Mouse (Mus musculus) hematopoietic stem cell, adult 5-6 weeks (primary cell): ENCODE data around the gene Zfp654. TPM values are rescaled to one million over a fixed set of nuclear protein-coding genes. Genes with fewer than 3 reads are reported as not detected.

Experiments
- ATAC-seq, 2 experiments: fragments of 125-278 bp in 1 of 2; replicated peaks in 1 of 2; 2 replicates each; pipeline ENCODE4 v1.8.0; 2016 to 2017; ENCODE audit warnings: inconsistent platforms in 2 of 2, mild to moderate bottlenecking in 2 of 2, moderate number of reproducible peaks in 2 of 2, low read depth in 1 of 2, moderate TSS enrichment in 1 of 2; ENCODE audit not compliant: low FRiP score in 2 of 2, poor library complexity in 2 of 2, severe bottlenecking in 2 of 2, insufficient read depth in 1 of 2, low TSS enrichment in 1 of 2
- total RNA-seq: library from RNA; stranded (forward); fragments of 172-1452, 232-1000 nt; gene quantifications from 2 replicates; pipeline ENCODE4 v1.2.3, GENCODE M21; 2017

Gene Zfp654
- total RNA-seq, 1 experiment from 2014 or later = 19.8 TPM

DNA sequence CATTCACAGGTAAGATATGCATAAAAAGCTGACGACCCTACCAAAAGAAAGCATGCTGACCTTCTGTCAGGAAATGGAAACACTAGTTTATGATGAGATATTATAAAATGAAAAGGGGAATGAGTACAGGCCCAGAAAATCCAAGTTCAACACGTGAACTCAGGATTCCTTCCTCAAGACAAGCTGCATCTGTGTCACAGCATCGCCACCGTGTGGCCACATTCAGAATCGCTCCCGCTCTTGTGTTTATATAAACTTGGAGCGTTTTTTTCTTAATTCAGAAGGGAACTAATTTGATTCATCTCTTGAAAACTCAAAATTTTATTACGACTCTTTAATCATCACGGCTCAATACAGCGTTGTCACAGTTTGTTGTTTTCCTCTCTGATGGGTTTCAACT, 103.2 kb downstream of the Zfp654 start:
- ATAC-seq = peak; percentile 63 to 82; a peak in 3 of 4 replicates

DNA sequence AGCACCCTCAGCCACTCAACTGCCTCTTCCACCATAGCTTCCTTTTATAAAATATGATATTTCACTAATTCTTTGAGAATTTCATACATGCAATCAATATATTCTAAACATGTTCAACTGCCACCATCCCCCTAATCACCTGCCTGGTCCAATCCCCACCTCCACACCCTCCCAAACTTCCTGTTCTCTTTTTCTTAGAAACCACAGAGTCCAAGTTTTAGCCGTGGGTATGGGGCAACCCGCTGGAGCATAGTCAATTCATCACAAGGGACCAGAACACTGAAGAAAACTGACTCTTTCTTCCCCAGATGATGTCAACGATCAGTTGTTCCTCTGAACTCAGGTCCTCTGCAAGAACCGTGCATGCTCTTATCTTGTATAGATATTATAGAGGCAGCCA, 106.4 kb downstream of the Zfp654 start:
- ATAC-seq = peak; percentile 71 to 76

DNA sequence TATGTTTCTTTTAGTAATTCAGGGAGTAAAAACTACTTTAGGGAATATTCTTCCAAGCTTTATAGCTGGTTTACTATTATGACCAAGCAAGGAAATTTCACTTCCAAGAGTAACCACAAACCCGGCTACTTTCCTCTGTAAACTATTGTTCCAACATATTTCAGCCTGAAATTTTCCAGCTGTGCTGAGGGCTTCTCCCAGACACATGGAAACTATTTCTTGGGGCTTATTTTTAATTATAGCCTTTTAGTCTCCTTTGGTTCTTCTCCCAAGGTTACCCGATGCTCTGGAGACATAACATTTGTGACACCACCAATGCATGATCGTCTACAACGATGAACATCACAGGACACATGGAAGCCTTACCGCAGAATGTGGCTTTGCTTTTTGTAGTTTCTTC, 114.2 kb downstream of the Zfp654 start:
- ATAC-seq = no peak

Other genes with a start within 250 kb of the Zfp654 start
- gene Csnka2ip, start 249.2 kb downstream of the Zfp654 start, total RNA-seq = not detected in 2 replicates
- gene 4930453N24Rik, start 80.5 kb downstream of the Zfp654 start, total RNA-seq = 23.8 and 25.6 TPM in 2 replicates
- gene Cggbp1, start 344 bp upstream of the Zfp654 start, total RNA-seq = 119 and 147 TPM in 2 replicates